Mouse (Mus musculus) bone marrow macrophage, adult 2 months (primary cell): ENCODE measurements around the gene Eif6.

Experiments used
- CTCF ChIP-seq: IDR thresholded peaks from 2 replicates; pipeline ENCODE4 v1.5.1; 2012; ENCODE audit warnings: low read depth, mild to moderate bottlenecking, low read length, moderate library complexity
- POLR2A ChIP-seq: IDR thresholded peaks from 2 replicates; pipeline ENCODE4 v1.6.1; 2012; ENCODE audit warnings: mild to moderate bottlenecking, low read depth, low read length, borderline replicate concordance

GRCm38 (mm10) chr2:155798613-155799012, 28.1 kb downstream of the Eif6 start:
- TF ChIP-seq POLR2A (no peak), CTCF (no peak)
